Mouse (Mus musculus) brain, adult 2 months (tissue): Measurements from ENCODE around the gene Tmf1.
A peak's percentile ranks its signal among the peaks of the same experiment; 100 is the strongest.

Experiments used
- DNase-seq: peaks from one replicate; pipeline ENCODE4 v3.0.0; 2011; ENCODE audit warnings: low read depth, low spot score

Gene Tmf1

GRCm38 (mm10) chr6:97204252-97204869 is 25.4 kb upstream of the Tmf1 start:
- no peak for DNase-seq

- DNase-seq = no peak
These were observed 23.6 kb upstream of the Tmf1 start for GRCm38 (mm10) chr6:97202477-97202876.

- no peak for DNase-seq
These were observed 21.5 kb upstream of the Tmf1 start for GRCm38 (mm10) chr6:97200437-97200836.

GRCm38 (mm10) chr6:97179367-97179828 is 476 bp upstream of the Tmf1 start:
- peak; percentile 74 for DNase-seq

- peak; percentile 16 for DNase-seq
These were observed 3.2 kb downstream of the Tmf1 start for GRCm38 (mm10) chr6:97175716-97176115.

- DNase-seq = no peak
These were observed 28.8 kb downstream of the Tmf1 start for GRCm38 (mm10) chr6:97150156-97150555.

GRCm38 (mm10) chr6:97149721-97150120 is 29.2 kb downstream of the Tmf1 start:
- no peak for DNase-seq

GRCm38 (mm10) chr6:97148383-97149251 is 30.3 kb downstream of the Tmf1 start, which contains the start of gene Eogt:
TSS of gene Eogt (minus strand) at chr6:97149182.
- peak; percentile 79 for DNase-seq

GRCm38 (mm10) chr6:97147755-97148382 is 31.1 kb downstream of the Tmf1 start:
- peak; percentile 52 for DNase-seq

GRCm38 (mm10) chr6:97145156-97145555 is 33.8 kb downstream of the Tmf1 start:
- DNase-seq = no peak

- no peak for DNase-seq
These were observed 34.6 kb downstream of the Tmf1 start for GRCm38 (mm10) chr6:97144359-97144758.

- no peak for DNase-seq
These were observed 36.3 kb downstream of the Tmf1 start for GRCm38 (mm10) chr6:97142611-97143010.

GRCm38 (mm10) chr6:97141811-97142210 is 37.1 kb downstream of the Tmf1 start:
- no peak for DNase-seq

GRCm38 (mm10) chr6:97132707-97133303 is 46.1 kb downstream of the Tmf1 start:
- DNase-seq = no peak

GRCm38 (mm10) chr6:97131808-97132207 is 47.1 kb downstream of the Tmf1 start:
- no peak for DNase-seq

- DNase-seq = no peak
These were observed 47.9 kb downstream of the Tmf1 start for GRCm38 (mm10) chr6:97130979-97131378.

- peak; percentile 67 for DNase-seq
These were observed 54.4 kb downstream of the Tmf1 start for GRCm38 (mm10) chr6:97124336-97125010.

- no peak for DNase-seq
These were observed 58.0 kb downstream of the Tmf1 start for GRCm38 (mm10) chr6:97120922-97121321.

GRCm38 (mm10) chr6:97118327-97118726 is 60.6 kb downstream of the Tmf1 start:
- peak; percentile 11 for DNase-seq

GRCm38 (mm10) chr6:97116896-97117295 is 62.0 kb downstream of the Tmf1 start:
- no peak for DNase-seq

GRCm38 (mm10) chr6:97114821-97115220 is 64.1 kb downstream of the Tmf1 start:
- DNase-seq = no peak
